Mouse (Mus musculus): ENCODE results near the gene Klk14. TPM values are rescaled to one million over a fixed set of nuclear protein-coding genes. Genes with fewer than 3 reads are reported as not detected.
A peak's percentile ranks its signal among the peaks of the same experiment; 100 is the strongest.

The Klk14 gene
- polyA plus RNA-seq, 1 experiment from 2014 or later, result not detected

DNA sequence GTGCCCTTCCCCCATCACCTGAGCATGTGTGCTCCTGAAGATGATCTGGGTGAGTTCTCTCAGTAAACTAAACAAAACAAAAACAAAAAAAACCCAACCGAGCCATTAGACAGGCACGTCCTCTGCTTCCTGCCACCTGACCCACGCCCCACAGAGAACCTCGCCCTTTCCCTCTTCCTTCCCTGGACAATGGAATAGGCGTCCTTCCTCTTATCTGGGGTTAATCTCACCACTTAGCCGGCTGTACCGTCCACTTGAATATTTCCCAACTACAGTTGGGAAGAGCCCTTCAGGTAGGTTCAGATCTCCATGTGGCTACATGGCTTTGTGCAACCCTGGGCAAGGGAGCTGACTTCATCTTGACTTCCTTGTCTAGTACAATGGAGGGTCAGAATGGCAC, 5.1 kb upstream of the Klk14 start:
- no peak overlapping the region for H3K4me2 ChIP-seq
- DNase-seq (ENCODE audit: low spot score, missing footprints) (no peak), ATAC-seq (ENCODE audit: low FRiP score) (no peak)
- H3K9ac ChIP-seq (ENCODE audit: low read length), result no peak overlapping the region
- no peak overlapping the region for H3K27ac ChIP-seq (ENCODE audit: low read depth, low read length)
- H3K4me3 ChIP-seq (ENCODE audit: low read depth, low read length), result no peak overlapping the region
- no peaks in the 10 kb centered on the region for H3K36me3 ChIP-seq (ENCODE audit: control insufficient read depth, insufficient read depth, low read length)
- 70% methylated on average over 7 of the region's 7 CpGs for WGBS
- no peaks in the 10 kb centered on the region for H3K27me3 ChIP-seq (ENCODE audit: control insufficient read depth, insufficient read depth, low read length)
- H3K9me3 ChIP-seq (ENCODE audit: control insufficient read depth, low read length), result no peaks in the 10 kb centered on the region
- H3K4me1 ChIP-seq (ENCODE audit: control insufficient read depth, insufficient read depth, low read length), result no peaks in the 10 kb centered on the region

DNA sequence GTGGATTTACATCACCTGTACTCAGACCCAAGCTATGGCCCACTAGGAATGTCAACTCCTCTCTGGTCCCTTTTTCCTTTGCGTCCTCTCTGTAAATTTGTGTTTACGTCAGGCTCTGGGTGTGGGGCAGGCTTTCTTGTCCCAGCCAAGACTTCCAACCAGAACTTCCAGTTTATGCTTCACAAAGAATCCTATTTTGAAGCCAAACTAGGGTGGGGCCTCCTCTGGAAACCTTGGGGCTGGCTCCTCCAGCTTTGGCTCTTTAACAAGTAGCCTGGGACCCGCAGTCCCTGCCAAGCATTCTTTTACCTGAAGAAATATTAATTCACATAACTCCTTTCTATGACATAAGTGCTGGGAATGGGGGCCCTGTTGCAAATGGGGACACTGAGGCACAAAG, 19.8 kb downstream of the Klk14 start:
- H3K4me3 ChIP-seq (ENCODE audit: low read depth, low read length), result no peak overlapping the region
- H3K36me3 ChIP-seq (ENCODE audit: control insufficient read depth, insufficient read depth, low read length), result no peaks in the 10 kb centered on the region
- 98% methylated on average over 3 of the region's 3 CpGs for WGBS
- ATAC-seq (ENCODE audit: low FRiP score), result no peak
- H3K4me2 ChIP-seq, result no peak overlapping the region
- no peak overlapping the region for H3K27ac ChIP-seq (ENCODE audit: low read depth, low read length)
- H3K4me1 ChIP-seq (ENCODE audit: control insufficient read depth, insufficient read depth, low read length), result peaks cover 3% of the 10 kb centered on the region; the same call in 1 of the 2 replicates
- no peaks in the 10 kb centered on the region for H3K27me3 ChIP-seq (ENCODE audit: control insufficient read depth, insufficient read depth, low read length)
- no peaks in the 10 kb centered on the region for H3K9me3 ChIP-seq (ENCODE audit: control insufficient read depth, low read length)
- DNase-seq (ENCODE audit: low spot score, missing footprints), result no peak
- no peak overlapping the region for H3K9ac ChIP-seq (ENCODE audit: low read length)

DNA sequence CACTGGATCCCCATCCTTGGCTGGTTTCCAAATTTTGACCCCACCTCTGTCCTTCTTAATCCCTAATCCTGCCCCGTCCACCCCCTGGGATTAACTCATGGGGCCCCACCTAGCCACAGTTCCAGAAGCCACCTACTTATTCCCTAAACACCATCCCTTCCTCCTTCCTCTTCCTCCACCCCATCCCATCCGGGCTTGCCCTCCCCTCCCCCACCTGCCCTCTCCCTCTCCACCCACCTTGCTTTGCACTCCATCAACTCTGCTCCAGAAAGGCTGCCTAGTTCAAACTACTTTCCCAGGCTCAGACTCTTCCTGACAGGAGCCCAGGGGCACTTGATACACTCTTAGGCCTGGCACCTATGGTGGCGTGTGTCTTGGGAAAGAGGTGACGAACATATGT, 22.0 kb downstream of the Klk14 start, which contains the start of gene Klk13:
TSS of gene Klk13 (plus strand) at position 301 of the 400 bp plus-strand sequence.
- peak within 1 kb of the TSS; percentile 14; the same call in 1 of the 2 replicates for H3K4me2 ChIP-seq
- H3K27ac ChIP-seq (ENCODE audit: low read depth, low read length), result no peak within 1 kb of the TSS
- H3K4me3 ChIP-seq (ENCODE audit: low read depth, low read length), result no peak within 1 kb of the TSS
- no peak within 1 kb of the TSS for H3K9ac ChIP-seq (ENCODE audit: low read length)
- no peaks in the 10 kb centered on the region for H3K36me3 ChIP-seq (ENCODE audit: control insufficient read depth, insufficient read depth, low read length)
- ATAC-seq (ENCODE audit: low FRiP score) (no peak), DNase-seq (ENCODE audit: low spot score, missing footprints) (no peak)
- H3K9me3 ChIP-seq (ENCODE audit: control insufficient read depth, low read length), result no peaks in the 10 kb centered on the region
- peaks cover 3% of the 10 kb centered on the region; the same call in 1 of the 2 replicates for H3K4me1 ChIP-seq (ENCODE audit: control insufficient read depth, insufficient read depth, low read length)
- no peaks in the 10 kb centered on the region for H3K27me3 ChIP-seq (ENCODE audit: control insufficient read depth, insufficient read depth, low read length)
- 57% methylated on average over 4 of the region's 4 CpGs for WGBS

DNA sequence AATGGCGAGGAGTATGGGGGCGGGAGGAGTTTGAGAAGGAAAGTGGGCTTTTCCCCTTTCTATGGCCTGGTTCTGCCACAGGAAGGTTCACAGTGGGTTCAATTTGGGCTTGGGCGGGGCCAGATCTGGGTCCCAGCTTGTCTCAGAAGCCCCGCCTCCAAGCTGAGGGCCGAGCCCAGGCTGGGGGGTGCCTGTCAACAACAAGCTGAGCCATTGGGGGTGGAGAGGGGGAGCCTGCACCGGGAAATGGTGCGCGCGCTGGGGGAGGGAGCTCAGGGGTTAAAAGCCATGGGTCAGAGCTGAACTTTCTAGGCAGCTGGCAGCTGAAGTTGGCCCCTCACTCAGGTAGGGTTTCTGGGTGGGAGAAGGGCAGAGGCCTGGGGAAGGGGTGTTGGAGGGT, 22.7 kb downstream of the Klk14 start:
- H3K4me3 ChIP-seq (ENCODE audit: low read depth, low read length), result no peak overlapping the region
- peaks cover 3% of the 10 kb centered on the region; the same call in 1 of the 2 replicates for H3K4me1 ChIP-seq (ENCODE audit: control insufficient read depth, insufficient read depth, low read length)
- H3K27me3 ChIP-seq (ENCODE audit: control insufficient read depth, insufficient read depth, low read length), result no peaks in the 10 kb centered on the region
- no peak overlapping the region for H3K27ac ChIP-seq (ENCODE audit: low read depth, low read length)
- peak overlapping the region; percentile 14; the same call in 1 of the 2 replicates for H3K4me2 ChIP-seq
- peak; percentile 83 for DNase-seq (ENCODE audit: low spot score, missing footprints)
- H3K36me3 ChIP-seq (ENCODE audit: control insufficient read depth, insufficient read depth, low read length), result no peaks in the 10 kb centered on the region
- no peaks in the 10 kb centered on the region for H3K9me3 ChIP-seq (ENCODE audit: control insufficient read depth, low read length)
- 11% methylated on average over 9 of the region's 9 CpGs for WGBS
- H3K9ac ChIP-seq (ENCODE audit: low read length), result no peak overlapping the region
- ATAC-seq (ENCODE audit: low FRiP score), result peak; percentile 38; the same call in 1 of the 2 replicates

DNA sequence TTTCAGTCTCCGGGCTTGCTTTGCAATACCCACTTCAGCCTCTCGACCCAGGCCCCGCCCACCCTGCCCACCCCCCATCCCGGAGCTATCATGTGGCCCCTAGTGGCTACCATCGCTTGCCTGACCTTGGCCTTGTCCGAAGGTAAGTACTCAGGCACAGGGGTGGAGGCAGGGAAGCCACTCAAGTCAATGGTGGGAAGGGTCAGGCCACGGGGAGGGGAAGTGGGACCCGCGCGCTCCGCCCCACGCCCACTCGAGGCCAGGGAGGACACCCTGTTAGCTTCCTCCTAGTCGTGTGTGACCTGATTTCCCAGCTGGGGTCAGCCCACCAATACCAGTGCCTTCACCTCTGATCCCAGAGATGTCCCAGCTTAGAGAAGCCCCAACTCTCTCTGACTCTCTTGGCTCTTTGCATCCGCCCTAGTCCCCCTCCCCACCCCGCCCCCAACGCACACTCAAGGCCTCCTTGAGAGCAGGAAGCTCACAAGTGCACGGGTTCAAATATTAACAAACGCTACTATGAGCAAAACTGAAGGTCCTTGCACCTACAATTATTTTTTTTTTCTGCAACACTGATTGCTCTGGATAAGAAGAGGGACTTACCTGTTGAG, 23.6 kb downstream of the Klk14 start:
- Histone ChIP-seq H3K27me3 (ENCODE audit: control insufficient read depth, insufficient read depth, low read length) (no peaks in the 10 kb centered on the region), H3K9me3 (ENCODE audit: control insufficient read depth, low read length) (no peaks in the 10 kb centered on the region), H3K36me3 (ENCODE audit: control insufficient read depth, insufficient read depth, low read length) (no peaks in the 10 kb centered on the region), H3K27ac (ENCODE audit: low read depth, low read length) (no peak overlapping the region), H3K4me3 (ENCODE audit: low read depth, low read length) (no peak overlapping the region), H3K9ac (ENCODE audit: low read length) (no peak overlapping the region), H3K4me2 (peak overlapping the region; percentile 17; the same call in 1 of the 2 replicates), H3K4me1 (ENCODE audit: control insufficient read depth, insufficient read depth, low read length) (peaks cover 3% of the 10 kb centered on the region; the same call in 1 of the 2 replicates)
- ATAC-seq (ENCODE audit: low FRiP score), result peak; percentile 30; the same call in 1 of the 2 replicates
- no peak for DNase-seq (ENCODE audit: low spot score, missing footprints)
- WGBS, result 8% methylated on average over 19 of the region's 19 CpGs

Other genes with a start within 250 kb of the Klk14 start
- not detected in 2 replicates for gene Cldnd2, start 249.6 kb upstream of the Klk14 start, polyA plus RNA-seq (2014; fragmentation: Nextera tagmentation; extraction: Ambion mirVana)
- gene Etfb, start 246.3 kb upstream of the Klk14 start, polyA plus RNA-seq (2014; fragmentation: Nextera tagmentation; extraction: Ambion mirVana), result 187 and 202 TPM in 2 replicates
- 0.46 TPM in 1 of 2 replicates, not detected in the other for gene Gm45233, start 246.3 kb upstream of the Klk14 start, polyA plus RNA-seq (2014; fragmentation: Nextera tagmentation; extraction: Ambion mirVana)
- gene Vsig10l, start 227.3 kb upstream of the Klk14 start, polyA plus RNA-seq (2014; fragmentation: Nextera tagmentation; extraction: Ambion mirVana), result 2.2 and 2.4 TPM in 2 replicates
- 2.3 and 3.1 TPM in 2 replicates for gene Iglon5, start 200.3 kb upstream of the Klk14 start, polyA plus RNA-seq (2014; fragmentation: Nextera tagmentation; extraction: Ambion mirVana)
- gene 4931406B18Rik, start 184.5 kb upstream of the Klk14 start, polyA plus RNA-seq (2014; fragmentation: Nextera tagmentation; extraction: Ambion mirVana), result not detected in 2 replicates
- gene Cd33, start 146.0 kb upstream of the Klk14 start, polyA plus RNA-seq (2014; fragmentation: Nextera tagmentation; extraction: Ambion mirVana), result 0.63 and 0.70 TPM in 2 replicates
- gene Zfp658, start 128.2 kb upstream of the Klk14 start, polyA plus RNA-seq (2014; fragmentation: Nextera tagmentation; extraction: Ambion mirVana), result 6.7 and 8.7 TPM in 2 replicates
- 17.3 and 17.9 TPM in 2 replicates for gene Zfp719, start 110.8 kb upstream of the Klk14 start, polyA plus RNA-seq (2014; fragmentation: Nextera tagmentation; extraction: Ambion mirVana)
- 0.23 and 0.64 TPM in 2 replicates for gene Zfp819, start 83.2 kb upstream of the Klk14 start, polyA plus RNA-seq (2014; fragmentation: Nextera tagmentation; extraction: Ambion mirVana)
- not detected in 2 replicates for gene Ceacam18, start 55.7 kb upstream of the Klk14 start, polyA plus RNA-seq (2014; fragmentation: Nextera tagmentation; extraction: Ambion mirVana)
- 0.26 and 0.51 TPM in 2 replicates for gene Siglece, start 30.3 kb upstream of the Klk14 start, polyA plus RNA-seq (2014; fragmentation: Nextera tagmentation; extraction: Ambion mirVana)
- gene Ctu1, start 18.4 kb upstream of the Klk14 start, polyA plus RNA-seq (2014; fragmentation: Nextera tagmentation; extraction: Ambion mirVana), result 9.3 and 9.9 TPM in 2 replicates
- 0.29 TPM in 1 of 2 replicates, not detected in the other for gene Klk13, start 22.1 kb downstream of the Klk14 start, polyA plus RNA-seq (2014; fragmentation: Nextera tagmentation; extraction: Ambion mirVana)
- gene Klk12, start 78.5 kb downstream of the Klk14 start, polyA plus RNA-seq (2014; fragmentation: Nextera tagmentation; extraction: Ambion mirVana), result not detected in 2 replicates
- 0.19 TPM in 1 of 2 replicates, not detected in the other for gene Klk11, start 84.2 kb downstream of the Klk14 start, polyA plus RNA-seq (2014; fragmentation: Nextera tagmentation; extraction: Ambion mirVana)
- 0.19 and 0.29 TPM in 2 replicates for gene Klk10, start 90.6 kb downstream of the Klk14 start, polyA plus RNA-seq (2014; fragmentation: Nextera tagmentation; extraction: Ambion mirVana)
- gene Klk9, start 101.5 kb downstream of the Klk14 start, polyA plus RNA-seq (2014; fragmentation: Nextera tagmentation; extraction: Ambion mirVana), result not detected in 2 replicates
- gene Klk8, start 107.2 kb downstream of the Klk14 start, polyA plus RNA-seq (2014; fragmentation: Nextera tagmentation; extraction: Ambion mirVana), result 7.6 and 7.8 TPM in 2 replicates
- 0.10 TPM in 1 of 2 replicates, not detected in the other for gene Klk7, start 120.9 kb downstream of the Klk14 start, polyA plus RNA-seq (2014; fragmentation: Nextera tagmentation; extraction: Ambion mirVana)
- 0.40 TPM in 1 of 2 replicates, not detected in the other for gene Klk6, start 134.1 kb downstream of the Klk14 start, polyA plus RNA-seq (2014; fragmentation: Nextera tagmentation; extraction: Ambion mirVana)
- not detected in 2 replicates for gene Klk5, start 151.6 kb downstream of the Klk14 start, polyA plus RNA-seq (2014; fragmentation: Nextera tagmentation; extraction: Ambion mirVana)
- gene Klk4, start 190.7 kb downstream of the Klk14 start, polyA plus RNA-seq (2014; fragmentation: Nextera tagmentation; extraction: Ambion mirVana), result not detected in 2 replicates
- not detected in 2 replicates for gene Klk15, start 243.3 kb downstream of the Klk14 start, polyA plus RNA-seq (2014; fragmentation: Nextera tagmentation; extraction: Ambion mirVana)